Mouse (Mus musculus) ES-Bruce4 (cell line): Measurements from ENCODE around the gene Rrbp1.

ENCODE experiments used
- CTCF ChIP-seq: IDR thresholded peaks from one replicate; pipeline ENCODE4 v1.8.1; 2011; ENCODE audit warnings: low read depth, low read length
- EP300 ChIP-seq: IDR thresholded peaks from 2 replicates; pipeline ENCODE4 v1.6.1; 2011; ENCODE audit warnings: low read depth, low read length; ENCODE audit not compliant: insufficient read depth
- POLR2A ChIP-seq: IDR thresholded peaks from one replicate; pipeline ENCODE4 v1.8.1; 2011; ENCODE audit warnings: low read length; ENCODE audit not compliant: insufficient read depth

GRCm38 (mm10) chr2:144002229-144002984 is 8.7 kb downstream of the Rrbp1 start:
- no peak for TF ChIP-seq CTCF
- TF ChIP-seq EP300 = no peak
- no peak for TF ChIP-seq POLR2A
